Mouse (Mus musculus) left cerebral cortex, adult 8-10 months (tissue): ENCODE measurements around the gene H2afj. TPM values are rescaled to one million over a fixed set of nuclear protein-coding genes. Genes with fewer than 3 reads are reported as not detected.

Source experiments
- DNase-seq, 2 experiments: peaks; one replicate each; pipeline ENCODE4 v3.0.0; 2022; ENCODE audit warnings: low spot score in 2 of 2
- total RNA-seq, 4 experiments: library from RNA; stranded (reverse); gene quantifications; 2 replicates each; pipeline ENCODE4 v1.2.4; 2022

Gene H2afj
- total RNA-seq, 4 experiments from 2014 or later, result 35.3 to 52.5 (median 39.1) TPM

DNA sequence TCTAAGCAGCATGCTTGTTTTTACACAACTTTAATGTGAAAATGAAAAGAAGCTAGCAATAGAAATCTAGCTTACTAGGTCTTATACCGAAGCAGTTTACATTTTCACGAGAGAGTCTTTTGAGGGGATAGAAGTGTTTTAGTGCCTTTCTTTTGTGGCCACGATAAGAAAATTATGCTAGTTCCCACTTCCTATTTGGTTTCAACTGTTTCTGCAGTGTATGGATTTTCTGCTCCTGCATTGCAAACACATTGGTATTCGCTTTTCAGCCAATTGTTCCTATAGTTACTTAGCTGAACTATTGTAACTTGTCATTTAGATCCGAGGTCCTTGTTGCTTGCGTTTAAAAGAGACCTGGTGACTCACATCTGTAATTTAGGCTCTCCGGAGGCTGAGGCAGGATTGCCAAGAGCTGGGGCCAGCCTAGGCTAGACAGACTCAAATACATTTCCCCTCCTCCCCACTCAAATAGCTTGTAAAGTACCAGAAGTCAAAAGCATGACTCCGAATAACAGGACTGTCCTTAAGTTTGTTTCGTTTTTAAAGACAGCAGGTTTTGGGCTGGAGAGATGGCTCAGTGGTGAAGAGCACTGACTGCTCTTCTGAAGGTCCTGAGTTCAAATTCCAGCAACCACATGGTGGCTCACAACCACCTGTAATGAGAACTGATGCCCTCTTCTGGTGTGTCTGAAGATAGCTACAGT is 3.2 kb upstream of the H2afj start:
- DNase-seq, result no peak

DNA sequence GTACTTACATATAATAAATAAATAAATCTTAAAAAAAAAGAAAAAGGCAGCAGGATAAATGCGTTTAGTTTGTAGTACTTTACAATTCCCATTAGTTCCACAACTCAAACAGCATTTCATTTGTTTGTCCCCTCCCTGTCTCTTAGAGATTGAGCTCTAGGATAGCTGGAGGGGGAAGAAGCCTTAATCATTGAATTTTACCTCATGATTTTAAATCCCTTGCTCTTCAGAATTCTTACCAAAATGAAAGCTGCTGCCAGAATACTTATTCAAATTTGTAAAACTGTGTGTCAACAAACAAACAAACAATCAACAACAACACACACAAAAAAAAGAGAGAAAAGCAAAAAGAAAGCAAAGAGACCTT is 2.7 kb upstream of the H2afj start:
- no peak for DNase-seq

- no peak for DNase-seq
Observed at GRCm38 (mm10) chr6:136806819-136807218, 1.2 kb upstream of the H2afj start.

- no peak for DNase-seq
Observed at GRCm38 (mm10) chr6:136807395-136808013, 540 bp upstream of the H2afj start.

- DNase-seq, result no peak
Observed at GRCm38 (mm10) chr6:136808631-136809046, 595 bp downstream of the H2afj start.

DNA sequence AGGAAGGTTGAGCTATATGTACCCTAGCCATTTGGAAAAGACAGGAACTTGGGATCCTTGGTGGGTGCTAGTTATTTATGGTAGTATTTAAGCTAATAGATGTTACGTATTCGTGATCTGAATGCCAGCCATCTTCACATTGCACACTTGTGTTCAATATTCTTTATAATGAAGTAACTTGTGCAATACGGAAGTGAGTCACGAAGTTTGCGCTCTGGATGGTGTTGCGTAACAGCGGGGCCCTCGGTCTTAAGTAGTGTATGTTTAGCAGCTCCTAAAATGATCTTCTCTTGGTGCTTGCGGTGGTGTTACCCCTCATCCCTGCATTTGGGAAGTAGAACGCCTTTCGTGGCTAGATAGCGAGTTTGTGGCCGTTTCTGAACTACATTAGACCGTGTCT is 1.0 kb downstream of the H2afj start:
- no peak for DNase-seq

DNA sequence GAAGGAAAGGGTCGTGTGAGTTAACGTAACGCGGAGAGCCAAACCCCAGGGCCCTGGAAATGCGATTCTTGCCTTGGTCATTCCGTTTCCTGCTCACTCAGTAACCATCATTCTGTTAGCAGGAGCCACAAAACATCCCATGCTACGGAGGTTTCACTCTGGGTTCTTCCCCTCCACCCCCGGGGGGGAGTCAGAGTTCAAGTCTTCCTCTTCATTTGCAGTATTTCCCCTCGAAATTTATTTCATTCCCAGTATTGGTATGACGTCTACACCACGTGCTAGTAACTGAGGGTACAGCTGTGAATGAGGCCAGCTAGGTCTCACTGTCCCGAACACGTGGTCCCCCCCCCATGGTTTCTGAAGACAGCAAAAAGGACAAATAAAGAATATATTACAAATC is 1.6 kb downstream of the H2afj start:
- DNase-seq, result no peak

DNA sequence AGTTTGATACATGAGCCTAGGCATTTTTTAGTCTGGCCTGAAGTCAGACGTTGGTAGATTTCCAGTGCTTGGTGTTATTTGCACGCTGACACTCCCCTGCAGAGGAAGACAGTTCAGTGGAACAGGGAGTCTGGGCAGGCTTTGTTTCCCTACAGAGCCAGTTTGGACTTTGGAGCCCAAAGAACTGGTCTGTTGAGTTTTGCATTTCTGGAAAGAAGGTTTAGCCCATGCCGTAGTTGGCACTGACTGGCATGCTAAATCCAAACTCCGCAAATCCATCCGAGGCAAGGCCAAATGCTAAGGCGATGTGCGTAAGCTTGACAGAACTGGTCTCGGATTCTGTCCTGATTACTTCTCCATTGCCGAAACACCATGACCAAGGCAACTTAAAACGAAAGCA is 3.2 kb downstream of the H2afj start:
- no peak for DNase-seq

GRCm38 (mm10) chr6:136813117-136813516 is 5.1 kb downstream of the H2afj start:
- DNase-seq, result no peak

- DNase-seq, result peak in 1 of 2 experiments; percentile 3
Observed at GRCm38 (mm10) chr6:136815381-136815780, 7.3 kb downstream of the H2afj start.

- no peak for DNase-seq
Observed at GRCm38 (mm10) chr6:136816826-136817225, 8.8 kb downstream of the H2afj start.

- peak; percentile 41 to 92 for DNase-seq
Observed at GRCm38 (mm10) chr6:136817549-136817948, 9.5 kb downstream of the H2afj start.

- DNase-seq, result no peak
Observed at GRCm38 (mm10) chr6:136820381-136820780, 12.3 kb downstream of the H2afj start.

GRCm38 (mm10) chr6:136821086-136821485 is 13.0 kb downstream of the H2afj start:
- no peak for DNase-seq

DNA sequence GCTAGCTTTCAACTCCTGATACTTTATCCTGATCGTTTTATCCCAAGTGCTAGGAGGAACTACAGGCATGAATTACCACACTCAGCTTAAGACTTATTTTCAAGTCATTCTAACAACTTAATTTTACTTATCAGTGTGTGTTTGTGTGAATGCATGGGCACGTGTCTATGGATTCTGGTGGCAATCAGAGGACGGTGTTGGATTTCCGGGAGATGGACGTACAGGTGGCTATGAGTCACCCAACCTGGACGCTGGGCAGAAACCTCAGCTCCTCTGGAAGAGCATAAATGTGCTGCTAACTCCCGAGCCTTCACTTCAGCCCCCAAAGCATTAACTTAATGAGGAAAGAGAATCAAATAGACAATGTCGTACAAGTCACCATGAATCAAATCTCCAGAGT is 16.9 kb downstream of the H2afj start:
- no peak for DNase-seq

DNA sequence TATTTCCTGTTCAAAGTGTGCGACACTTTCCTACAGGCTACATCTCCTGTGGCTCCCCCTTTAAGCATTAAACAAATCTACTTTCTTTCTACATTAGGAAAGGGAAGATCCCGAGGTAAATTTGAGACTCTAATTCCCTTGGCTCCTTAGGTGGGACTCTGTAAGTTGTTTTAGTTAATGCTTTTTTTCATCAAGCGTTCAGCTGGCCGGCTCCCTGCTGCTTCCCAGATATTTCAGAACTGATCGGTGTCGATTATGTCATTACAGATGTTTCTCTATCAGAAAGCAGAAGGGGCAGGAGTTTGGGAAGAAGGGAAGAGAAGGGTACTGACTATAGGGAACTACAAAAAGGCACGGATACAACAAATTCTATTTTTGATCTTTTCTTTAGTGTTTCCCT is 19.1 kb downstream of the H2afj start:
- no peak for DNase-seq

DNA sequence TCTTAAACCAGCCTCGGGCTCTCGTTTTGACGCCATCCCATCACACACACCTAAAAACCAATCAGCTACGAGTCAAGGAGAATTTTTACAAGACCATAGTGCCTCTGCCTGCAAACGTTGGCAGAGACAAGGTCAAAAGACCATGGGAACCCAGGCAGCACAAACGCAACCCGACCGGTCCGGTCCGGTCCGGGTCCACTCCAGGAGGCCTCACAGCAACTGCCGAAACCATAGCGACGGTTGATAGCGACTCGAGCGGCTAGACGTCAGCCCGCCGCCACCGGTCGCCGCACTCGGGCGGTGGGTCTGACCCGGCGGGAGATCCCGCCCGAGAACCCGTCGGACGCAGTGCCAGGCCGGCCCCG is 19.5 kb downstream of the H2afj start, which contains the start of gene BC049715:
Gene BC049715, plus strand, starts transcription at position 111 of the 365 bp plus-strand sequence.
- no peak for DNase-seq

DNA sequence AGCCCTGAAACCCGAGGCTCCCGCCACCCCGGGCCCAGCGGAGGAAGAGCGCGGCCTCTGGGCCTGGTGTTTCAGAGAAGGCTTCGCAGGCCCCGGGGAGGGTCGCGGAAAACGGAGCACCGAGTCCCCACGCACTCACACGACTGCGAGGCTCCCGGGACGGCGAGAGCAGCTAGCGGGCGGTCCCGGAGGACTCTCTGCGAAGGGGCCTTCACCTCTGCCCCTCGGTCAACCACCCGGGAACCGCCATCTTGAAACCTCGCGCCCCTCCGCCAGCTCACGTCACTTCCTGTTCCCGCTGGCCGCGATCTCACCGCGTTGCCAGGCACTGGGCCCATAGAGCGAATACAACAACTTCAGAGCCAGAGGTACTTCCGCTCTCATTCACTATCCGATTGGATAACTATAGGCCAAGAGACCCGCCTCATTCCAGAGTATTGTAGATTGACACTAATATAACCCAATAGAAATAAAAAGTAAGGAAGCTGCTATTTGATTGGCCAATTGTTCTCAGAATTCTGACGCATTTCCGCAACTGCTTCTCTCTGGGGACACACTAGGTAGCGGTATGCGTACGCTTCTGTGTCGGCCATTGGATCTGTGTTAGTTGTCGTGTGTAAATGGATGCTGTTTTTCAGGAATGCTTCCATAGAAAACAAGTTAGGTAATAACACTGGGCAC is 20.0 kb downstream of the H2afj start, which contains the start of gene Wbp11:
Gene Wbp11, minus strand, starts transcription at position 353 of the 681 bp plus-strand sequence.
- DNase-seq, result peak; percentile 87 to 97

GRCm38 (mm10) chr6:136828681-136829080 is 20.6 kb downstream of the H2afj start:
- no peak for DNase-seq

- no peak for DNase-seq
Observed at GRCm38 (mm10) chr6:136831712-136832111, 23.7 kb downstream of the H2afj start.

DNA sequence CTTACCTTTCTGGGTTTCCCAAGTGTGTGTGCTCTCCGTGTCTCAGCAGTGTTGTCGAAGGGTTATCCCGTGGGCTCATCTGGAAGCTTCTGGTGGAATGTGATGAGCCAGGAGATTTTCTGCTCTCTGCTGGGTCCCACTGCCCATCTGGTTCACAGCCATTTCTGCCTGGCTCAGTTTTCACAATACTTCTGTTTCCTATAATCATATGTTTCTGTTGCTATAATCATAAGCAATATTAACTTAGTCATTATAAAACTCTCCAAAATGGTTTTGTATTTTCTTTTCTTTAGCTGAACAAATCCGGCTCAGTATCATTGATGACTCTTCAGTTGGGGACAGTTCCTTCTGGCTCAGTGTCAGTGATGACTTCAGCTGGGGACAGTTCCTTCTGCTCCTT is 27.3 kb downstream of the H2afj start, which contains the start of gene Smco3:
Gene Smco3, minus strand, starts transcription at position 101 of the 400 bp plus-strand sequence.
- DNase-seq, result no peak

GRCm38 (mm10) chr6:136837323-136837722 is 29.3 kb downstream of the H2afj start:
- DNase-seq, result no peak
